Mouse (Mus musculus): ENCODE measurements around the gene Cab39. TPM values are rescaled to one million over a fixed set of nuclear protein-coding genes. Genes with fewer than 3 reads are reported as not detected.

Gene Cab39
- total RNA-seq (2021), result 100 to 1,000 TPM in 1 of 2 experiments, 10 to 100 TPM in 1; 93.5 to 101 TPM
- long read RNA-seq, experiment 1, transcript Cab39-202 (9 exons, 3,805 nt), result major isoform, 67 of 81 reads
- long read RNA-seq, experiment 1, partial matches to known transcripts, result 7 of 81 reads
- long read RNA-seq, experiment 1, other reads (novel, unspliced or antisense), result 6 of 81 reads
- long read RNA-seq, experiment 2, transcript Cab39-202 (9 exons, 3,805 nt), result major isoform, 86 of 116 reads
- long read RNA-seq, experiment 2, partial matches to known transcripts, result 10 of 116 reads
- long read RNA-seq, experiment 2, other reads (novel, unspliced or antisense), result 19 of 116 reads

GRCm38 (mm10) chr1:85793208-85794105, at the start of gene Cab39:
TSS of gene Cab39 (plus strand) at chr1:85793441.
- DNase-seq, result peak; percentile 94 to 96
- intact Hi-C loops (cut with DNase I), result loop anchor here (2.0 kb wide), 1 partner anchor 49 kb away; no protein-coding TSS in a partner anchor

- intact Hi-C loops (cut with DNase I), result loop anchor here (5.0 kb wide), 1 partner anchor 98 kb away; no protein-coding TSS in a partner anchor
- no peak for DNase-seq
Observed at GRCm38 (mm10) chr1:85744539-85744938, 48.7 kb upstream of the Cab39 start.

GRCm38 (mm10) chr1:85746511-85746910, 46.7 kb upstream of the Cab39 start:
- no peak for DNase-seq
- intact Hi-C loops (cut with DNase I), result no loop called here

- intact Hi-C loops (cut with DNase I), result no loop called here
Observed at GRCm38 (mm10) chr1:85749829-85750228, 43.4 kb upstream of the Cab39 start.

GRCm38 (mm10) chr1:85750650-85751049, 42.6 kb upstream of the Cab39 start:
- intact Hi-C loops (cut with DNase I), result no loop called here
- DNase-seq, result no peak

More at GRCm38 (mm10) chr1:85749829-85750228, 43.4 kb upstream of the Cab39 start:
- DNase-seq, result no peak

- peak; percentile 21 to 40 for DNase-seq
- intact Hi-C loops (cut with DNase I), result no loop called here
Observed at GRCm38 (mm10) chr1:85751494-85751893, 41.7 kb upstream of the Cab39 start.

- intact Hi-C loops (cut with DNase I), result no loop called here
- no peak for DNase-seq
Observed at GRCm38 (mm10) chr1:85751932-85752680, 41.1 kb upstream of the Cab39 start.

GRCm38 (mm10) chr1:85757531-85758230, 35.6 kb upstream of the Cab39 start:
- intact Hi-C loops (cut with DNase I), result no loop called here
- DNase-seq, result no peak

- intact Hi-C loops (cut with DNase I), result no loop called here
- no peak for DNase-seq
Observed at GRCm38 (mm10) chr1:85758231-85758968, 34.8 kb upstream of the Cab39 start.

GRCm38 (mm10) chr1:85758969-85759293, 34.3 kb upstream of the Cab39 start:
- intact Hi-C loops (cut with DNase I), result no loop called here

GRCm38 (mm10) chr1:85761665-85762064, 31.6 kb upstream of the Cab39 start:
- DNase-seq, result no peak
- intact Hi-C loops (cut with DNase I), result no loop called here

More at GRCm38 (mm10) chr1:85758969-85759293, 34.3 kb upstream of the Cab39 start:
- DNase-seq, result no peak

GRCm38 (mm10) chr1:85763386-85763785, 29.9 kb upstream of the Cab39 start:
- DNase-seq, result no peak
- intact Hi-C loops (cut with DNase I), result no loop called here

GRCm38 (mm10) chr1:85764291-85764690, 28.9 kb upstream of the Cab39 start:
- intact Hi-C loops (cut with DNase I), result no loop called here
- no peak for DNase-seq

- no peak for DNase-seq
- intact Hi-C loops (cut with DNase I), result no loop called here
Observed at GRCm38 (mm10) chr1:85766120-85766519, 27.1 kb upstream of the Cab39 start.

GRCm38 (mm10) chr1:85767754-85768153, 25.5 kb upstream of the Cab39 start:
- no peak for DNase-seq
- intact Hi-C loops (cut with DNase I), result no loop called here

GRCm38 (mm10) chr1:85771976-85772375, 21.3 kb upstream of the Cab39 start:
- DNase-seq, result no peak
- intact Hi-C loops (cut with DNase I), result no loop called here

GRCm38 (mm10) chr1:85775136-85775535, 18.1 kb upstream of the Cab39 start:
- intact Hi-C loops (cut with DNase I), result no loop called here
- DNase-seq, result peak; percentile 19 to 32

GRCm38 (mm10) chr1:85776154-85776553, 17.1 kb upstream of the Cab39 start:
- DNase-seq, result no peak
- intact Hi-C loops (cut with DNase I), result no loop called here

GRCm38 (mm10) chr1:85778436-85778835, 14.8 kb upstream of the Cab39 start, which contains the start of gene A630001G21Rik:
TSS of gene A630001G21Rik (minus strand) at chr1:85778643.
- DNase-seq, result no peak
- intact Hi-C loops (cut with DNase I), result no loop called here
